Mouse (Mus musculus): Measurements from ENCODE around the gene Gm3239.
"Not testable (repeated sequence)": the region's sequence is repeated elsewhere in the genome, so short reads cannot be mapped to it uniquely, and the experiment has no call there.

The Gm3239 gene

DNA sequence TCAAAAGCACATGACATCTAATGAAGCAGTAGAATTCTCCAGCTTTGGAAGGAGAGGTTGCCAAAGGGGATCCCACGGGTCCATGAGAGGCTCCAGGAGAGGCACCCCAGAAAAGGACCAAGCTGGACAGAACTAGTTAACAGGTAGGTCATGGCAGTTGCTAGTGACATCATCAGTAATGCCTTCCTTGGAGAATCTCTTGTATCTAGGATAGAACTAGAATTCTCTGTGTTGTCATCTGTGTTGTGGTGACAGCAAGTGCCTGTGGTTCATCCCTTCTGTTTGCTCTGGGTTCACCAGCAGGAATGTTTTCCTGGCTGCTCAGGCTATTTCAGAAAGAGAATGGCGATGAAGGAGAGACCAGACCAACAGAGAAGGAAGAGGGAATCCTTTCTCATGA is at the start of gene Gm3239:
TSS of gene Gm3239 (plus strand) at position 301 of the 400 bp plus-strand sequence.
- not testable (repeated sequence) for DNase-seq (ENCODE audit: low spot score in 2 of 2)

DNA sequence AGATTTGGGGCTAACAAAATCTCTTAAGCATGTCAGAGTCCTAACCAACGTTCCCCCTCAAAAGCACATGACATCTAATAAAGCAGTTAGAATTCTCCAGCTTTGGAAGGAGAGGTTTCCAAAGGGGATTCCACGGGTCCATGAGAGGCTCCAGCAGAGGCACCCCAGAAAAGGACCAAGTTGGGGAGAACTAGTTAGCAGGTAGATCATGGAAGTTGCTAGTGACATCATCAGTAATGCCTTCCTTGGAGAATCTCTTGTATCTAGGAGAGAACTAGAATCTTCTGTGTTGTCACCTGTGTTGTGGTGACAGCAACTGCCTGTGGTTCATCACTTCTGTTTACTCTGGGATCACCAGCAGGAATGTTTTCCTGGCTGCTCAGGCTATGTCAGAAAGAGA is 31.9 kb upstream of the Gm3239 start, which contains the start of gene Gm8159:
TSS of gene Gm8159 (plus strand) at position 301 of the 400 bp plus-strand sequence.
- DNase-seq (ENCODE audit: low spot score in 2 of 2), result not testable (repeated sequence)

DNA sequence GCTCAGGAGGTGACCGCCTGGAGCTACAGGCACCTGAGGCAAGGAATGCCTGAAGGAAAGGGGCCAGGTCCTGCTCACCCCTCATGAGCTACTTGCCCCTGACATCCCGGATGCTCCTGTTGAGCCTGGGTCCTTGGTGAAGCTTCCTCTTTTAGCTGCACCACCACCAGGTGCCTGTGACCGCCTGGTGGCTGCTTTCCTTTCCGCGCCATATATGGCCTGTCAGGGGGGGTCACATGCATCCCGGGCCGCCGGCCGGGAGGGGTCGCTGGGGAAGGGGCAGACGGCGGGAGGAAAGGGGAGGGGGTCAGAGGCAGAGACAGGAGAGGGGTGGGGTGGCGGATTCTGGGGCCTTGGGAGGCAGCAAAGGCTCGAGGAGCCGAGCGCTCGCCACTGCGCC is 14.7 kb upstream of the Gm3239 start:
- DNase-seq (ENCODE audit: low spot score in 2 of 2), result peak; percentile 1 to 19

DNA sequence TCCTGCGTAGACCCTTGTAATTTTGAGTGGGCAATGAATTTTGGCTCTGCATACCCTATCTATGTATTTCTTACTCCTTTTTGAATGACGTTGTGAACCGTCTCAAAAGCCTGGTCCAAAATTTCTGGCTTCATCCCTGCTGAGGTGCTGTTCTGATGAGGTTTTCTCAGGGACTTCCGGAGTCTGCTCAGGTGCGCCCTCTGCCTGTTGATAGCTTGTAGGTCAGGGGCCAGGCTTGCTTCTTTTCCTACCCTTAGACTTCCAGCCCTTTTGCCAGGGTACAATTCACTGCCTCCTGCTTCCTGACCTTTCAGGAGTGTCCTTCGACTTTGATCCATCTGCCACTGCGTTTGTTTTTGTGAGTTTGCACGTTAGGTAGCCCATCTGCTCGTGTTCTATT is 13.7 kb upstream of the Gm3239 start:
- peak; percentile 25 to 47 for DNase-seq (ENCODE audit: low spot score in 2 of 2)

DNA sequence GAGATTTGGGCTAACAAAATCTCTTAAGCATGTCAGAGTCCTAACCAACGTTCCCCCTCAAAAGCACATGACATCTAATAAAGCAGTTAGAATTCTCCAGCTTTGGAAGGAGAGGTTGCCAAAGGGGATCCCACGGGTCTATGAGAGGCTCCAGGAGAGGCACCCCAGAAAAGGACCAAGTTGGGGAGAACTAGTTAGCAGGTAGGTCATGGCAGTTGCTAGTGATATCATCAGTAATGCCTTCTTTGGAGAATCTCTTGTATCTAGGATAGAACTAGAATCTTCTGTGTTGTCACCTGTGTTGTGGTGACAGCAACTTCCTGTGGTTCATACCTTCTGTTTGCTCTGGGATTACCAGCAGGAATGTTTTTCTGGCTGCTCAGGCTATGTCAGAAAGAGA is 44.9 kb downstream of the Gm3239 start, which contains the start of gene Gm7876:
TSS of gene Gm7876 (plus strand) at position 301 of the 400 bp plus-strand sequence.
- not testable (repeated sequence) for DNase-seq (ENCODE audit: low spot score in 2 of 2)
